Mouse (Mus musculus) spleen, adult 2 months (tissue): Measurements from ENCODE around the gene Gm13212. TPM values are rescaled to one million over a fixed set of nuclear protein-coding genes. Genes with fewer than 3 reads are reported as not detected.
A peak's percentile ranks its signal among the peaks of the same experiment; 100 is the strongest.
"Not testable (repeated sequence)": the region's sequence is repeated elsewhere in the genome, so short reads cannot be mapped to it uniquely, and the experiment has no call there.

Experiments used
- DNase-seq, 2 experiments: peaks; one replicate each; pipeline versions ENCODE4 v3.0.0 to v3.0.0-alpha.2; 2012 to 2021; ENCODE audit warnings: low spot score in 2 of 2, low read depth in 1 of 2
- H3K27ac ChIP-seq: fragments of 200-500 bp; 2 replicates; pipeline ENCODE4 v1.5.1; 2012; ENCODE audit warnings: low read length, inconsistent platforms; ENCODE audit not compliant: insufficient read depth
- H3K27me3 ChIP-seq: fragments of 200-500 bp; 2 replicates; pipeline ENCODE4 v1.6.1; 2012; ENCODE audit warnings: mild to moderate bottlenecking, moderate library complexity, low read length, inconsistent platforms; ENCODE audit not compliant: control insufficient read depth, insufficient read depth
- H3K36me3 ChIP-seq: fragments of 200-500 bp; 2 replicates; pipeline ENCODE4 v1.6.1; 2012; ENCODE audit warnings: mild to moderate bottlenecking, low read length, inconsistent platforms; ENCODE audit not compliant: control insufficient read depth, insufficient read depth
- H3K4me1 ChIP-seq: fragments of 200-500 bp; 2 replicates; pipeline ENCODE4 v1.6.1; 2011; ENCODE audit warnings: inconsistent platforms; ENCODE audit not compliant: control insufficient read depth, insufficient read depth, insufficient read length
- H3K4me3 ChIP-seq: fragments of 200-500 bp; 2 replicates; pipeline ENCODE4 v1.5.1; 2011; ENCODE audit warnings: mild to moderate bottlenecking, inconsistent platforms; ENCODE audit not compliant: insufficient read depth, insufficient read length; ENCODE audit errors: extremely low read depth
- CTCF ChIP-seq: fragments of 200-500 bp; IDR thresholded peaks from 2 replicates; pipeline ENCODE4 v1.5.1; 2011; ENCODE audit warnings: mild to moderate bottlenecking, inconsistent platforms; ENCODE audit not compliant: insufficient read depth, insufficient read length, insufficient replicate concordance; ENCODE audit errors: extremely low read depth
- POLR2A ChIP-seq: fragments of 200-500 bp; IDR thresholded peaks from 2 replicates; pipeline ENCODE4 v1.6.1; 2011; ENCODE audit warnings: low read depth, low read length, inconsistent platforms
- WGBS: fragments of 180-500 bp; shearing (Covaris S2); methylation state at CpG from one replicate; pipeline ENCODE4 v1.1.7; 2018; 5-methylcytosine and 5-hydroxymethylcytosine counted together
- polyA plus RNA-seq: library from polyadenylated mRNA; depleted of rRNA; stranded (reverse); fragments of >200 nt; gene quantifications from 2 replicates; pipeline ENCODE4 v1.2.3, GENCODE M21; 2012; rRNA removed

Gm13212 gene
- 0.14 and 0.15 TPM in 2 replicates for polyA plus RNA-seq

DNA sequence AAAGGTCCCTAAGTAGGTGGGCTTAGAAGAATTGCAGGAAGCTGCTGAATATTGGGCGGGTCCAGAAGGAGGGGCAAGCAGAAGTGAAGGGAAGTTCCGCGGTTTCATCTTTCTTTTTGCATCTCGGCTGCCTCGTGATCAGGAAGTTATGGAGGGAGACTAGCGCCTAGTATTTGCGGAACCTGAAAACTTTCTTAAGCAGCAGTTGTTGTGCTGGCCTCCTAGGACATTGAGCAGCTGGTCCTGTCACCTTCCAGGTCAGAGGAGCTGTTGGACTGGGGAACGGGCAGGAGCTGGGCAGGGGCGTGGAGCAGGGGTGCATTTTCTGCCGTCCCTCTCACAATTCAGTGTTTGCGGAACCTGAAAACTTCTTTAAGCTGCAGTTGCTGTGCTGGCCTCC is at the start of gene Gm13212:
Gene Gm13212, plus strand, starts transcription at position 89 of the 400 bp plus-strand sequence.
- peak within 1 kb of the TSS; percentile 55 for H3K4me3 ChIP-seq
- 21% methylated on average over 11 of the region's 11 CpGs for WGBS

DNA sequence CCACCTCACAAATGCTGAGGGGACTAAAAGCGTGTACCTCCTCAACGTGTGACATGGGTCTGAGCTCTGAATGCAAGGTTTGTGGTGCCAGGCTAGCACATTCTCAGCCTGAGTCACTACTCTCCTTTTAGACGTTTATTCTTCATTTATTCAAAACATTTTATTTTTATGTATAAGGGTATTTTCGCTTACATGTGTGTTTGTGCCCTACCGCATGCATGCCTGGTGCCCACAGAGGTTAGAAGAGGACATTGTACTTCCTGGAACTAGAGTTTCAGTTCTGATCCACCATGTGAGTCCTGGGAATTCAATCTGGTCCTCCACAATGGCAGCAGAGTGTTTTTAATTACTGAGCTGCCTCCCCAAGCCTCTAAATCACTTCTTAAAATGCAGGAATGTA is 41.1 kb upstream of the Gm13212 start:
- not testable (repeated sequence) for H3K36me3 ChIP-seq, H3K27ac ChIP-seq, DNase-seq, H3K4me1 ChIP-seq, H3K4me3 ChIP-seq, H3K27me3 ChIP-seq
- 79% methylated on average over 5 of the region's 5 CpGs for WGBS

More for the DNA sequence above, at the start of gene Gm13212:
- DNase-seq, result peak; percentile 29 to 35
- 0 out of 2 replicates have a peak within 1 kb of the TSS, but pooled peaks have one; percentile 41 for H3K27ac ChIP-seq
- H3K4me1 ChIP-seq, H3K27me3 ChIP-seq, H3K36me3 ChIP-seq: not testable (repeated sequence)

GRCm38 (mm10) chr4:145545106-145545505 is 39.9 kb upstream of the Gm13212 start:
- DNase-seq, H3K36me3 ChIP-seq, H3K27me3 ChIP-seq, H3K4me1 ChIP-seq, H3K4me3 ChIP-seq, H3K27ac ChIP-seq: not testable (repeated sequence)
- 26% methylated on average over 2 of the region's 2 CpGs for WGBS

- not testable (repeated sequence) for H3K4me3 ChIP-seq, H3K27ac ChIP-seq, H3K36me3 ChIP-seq, DNase-seq, H3K27me3 ChIP-seq, H3K4me1 ChIP-seq
- WGBS, result 77% methylated on average over 6 of the region's 6 CpGs
These were observed 39.1 kb upstream of the Gm13212 start for GRCm38 (mm10) chr4:145545734-145546349.

DNA sequence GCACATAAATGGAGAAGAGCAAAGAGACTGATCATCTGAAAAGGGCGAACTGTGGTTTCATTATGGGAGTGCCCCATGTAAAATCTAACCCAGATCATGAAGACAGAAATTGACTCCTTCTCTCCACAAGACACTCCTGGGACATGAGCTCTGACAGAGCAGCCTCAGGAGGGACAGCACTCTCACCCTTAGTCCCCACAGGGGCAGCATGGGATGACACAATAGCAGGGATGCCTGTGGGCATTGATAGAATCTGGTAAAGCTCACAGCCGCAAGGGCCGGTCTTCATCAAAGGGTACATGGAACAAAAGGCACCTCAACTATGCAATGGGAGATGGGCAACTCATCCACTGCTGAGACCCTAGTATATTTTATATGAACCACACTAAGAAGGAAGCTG is 38.5 kb upstream of the Gm13212 start:
- H3K4me3 ChIP-seq, H3K4me1 ChIP-seq, H3K27ac ChIP-seq, DNase-seq, H3K27me3 ChIP-seq, H3K36me3 ChIP-seq: not testable (repeated sequence)
- WGBS, result 90% methylated on average over 3 of the region's 3 CpGs

- H3K27ac ChIP-seq, result no peak overlapping the region
- no peak for DNase-seq
- TF ChIP-seq POLR2A, result no peak
- no peak for TF ChIP-seq CTCF
- no peak overlapping the region for H3K4me3 ChIP-seq
- 0 out of 2 replicates have a peak, but pooled peaks cover 2% of the 10 kb centered on the region for H3K27me3 ChIP-seq
- WGBS, result 89% methylated on average over 1 of the region's 1 CpGs
- no peaks in the 10 kb centered on the region for H3K36me3 ChIP-seq
- no peaks in the 10 kb centered on the region for H3K4me1 ChIP-seq
These were observed 28.3 kb upstream of the Gm13212 start for GRCm38 (mm10) chr4:145556680-145557079.

GRCm38 (mm10) chr4:145559505-145560099 is 25.4 kb upstream of the Gm13212 start:
- TF ChIP-seq CTCF (no peak), POLR2A (no peak)
- no peak overlapping the region for H3K27ac ChIP-seq
- H3K36me3 ChIP-seq, result no peaks in the 10 kb centered on the region
- DNase-seq, result no peak
- no peak overlapping the region for H3K4me3 ChIP-seq
- H3K27me3 ChIP-seq, result 0 out of 2 replicates have a peak, but pooled peaks cover 2% of the 10 kb centered on the region
- whole genome bisulfite sequencing, result 41% methylated on average over 3 of the region's 3 CpGs
- H3K4me1 ChIP-seq, result no peaks in the 10 kb centered on the region
